Mouse (Mus musculus): ENCODE data around the gene Atpaf1. TPM values are rescaled to one million over a fixed set of nuclear protein-coding genes. Genes with fewer than 3 reads are reported as not detected.
A peak's percentile ranks its signal among the peaks of the same experiment; 100 is the strongest.

The Atpaf1 gene
- polyA plus RNA-seq, 1 experiment from 2014 or later: 50.6 TPM

- Histone ChIP-seq H3K4me3 (no peak overlapping the region), H3K4me1 (peaks cover 19% of the 10 kb centered on the region), H3K27me3 (no peaks in the 10 kb centered on the region), H3K36me3 (peaks cover 41% of the 10 kb centered on the region), H3K9me3 (no peaks in the 10 kb centered on the region), H3K27ac (no peak overlapping the region), H3K9ac (no peak overlapping the region), H3K4me2 (no peak overlapping the region)
- 27% methylated on average over 6 of the region's 6 CpGs for WGBS
- ATAC-seq (ENCODE audit: insufficient number of reproducible peaks, low FRiP score, low TSS enrichment, low read depth): no peak
Measured at GRCm38 (mm10) chr4:115855100-115855499, 70.5 kb downstream of the Atpaf1 start.

GRCm38 (mm10) chr4:115855609-115856008 is 71.0 kb downstream of the Atpaf1 start:
- Histone ChIP-seq H3K4me1 (peaks cover 19% of the 10 kb centered on the region), H3K4me3 (no peak overlapping the region), H3K27ac (no peak overlapping the region), H3K4me2 (no peak overlapping the region), H3K27me3 (no peaks in the 10 kb centered on the region), H3K9ac (no peak overlapping the region), H3K36me3 (peaks cover 41% of the 10 kb centered on the region), H3K9me3 (no peaks in the 10 kb centered on the region)
- WGBS: 43% methylated on average over 4 of the region's 4 CpGs
- no peak for ATAC-seq (ENCODE audit: insufficient number of reproducible peaks, low FRiP score, low TSS enrichment, low read depth)

- WGBS: 73% methylated on average over 4 of the region's 4 CpGs
- no peak for ATAC-seq (ENCODE audit: insufficient number of reproducible peaks, low FRiP score, low TSS enrichment, low read depth)
- Histone ChIP-seq H3K36me3 (peaks cover 40% of the 10 kb centered on the region), H3K27ac (no peak overlapping the region), H3K4me1 (peaks cover 19% of the 10 kb centered on the region), H3K4me2 (no peak overlapping the region), H3K27me3 (no peaks in the 10 kb centered on the region), H3K9me3 (no peaks in the 10 kb centered on the region), H3K4me3 (no peak overlapping the region), H3K9ac (no peak overlapping the region)
Measured at GRCm38 (mm10) chr4:115856282-115856681, 71.7 kb downstream of the Atpaf1 start.

GRCm38 (mm10) chr4:115857293-115857883 is 72.8 kb downstream of the Atpaf1 start:
- peaks cover 26% of the 10 kb centered on the region for H3K4me1 ChIP-seq
- H3K9ac ChIP-seq: no peak overlapping the region
- 80% methylated on average over 9 of the region's 9 CpGs for WGBS
- H3K27me3 ChIP-seq: no peaks in the 10 kb centered on the region
- peaks cover 36% of the 10 kb centered on the region for H3K36me3 ChIP-seq
- H3K4me3 ChIP-seq: no peak overlapping the region
- no peak overlapping the region for H3K4me2 ChIP-seq
- no peaks in the 10 kb centered on the region for H3K9me3 ChIP-seq
- no peak for ATAC-seq (ENCODE audit: insufficient number of reproducible peaks, low FRiP score, low TSS enrichment, low read depth)
- no peak overlapping the region for H3K27ac ChIP-seq

GRCm38 (mm10) chr4:115863352-115863751 is 78.7 kb downstream of the Atpaf1 start:
- no peak overlapping the region for H3K4me2 ChIP-seq
- H3K4me1 ChIP-seq: peaks cover 23% of the 10 kb centered on the region
- H3K9ac ChIP-seq: no peak overlapping the region
- H3K9me3 ChIP-seq: no peaks in the 10 kb centered on the region
- H3K36me3 ChIP-seq: peaks cover 40% of the 10 kb centered on the region
- 35% methylated on average over 7 of the region's 7 CpGs for WGBS
- no peak for ATAC-seq (ENCODE audit: insufficient number of reproducible peaks, low FRiP score, low TSS enrichment, low read depth)
- H3K27me3 ChIP-seq: no peaks in the 10 kb centered on the region
- no peak overlapping the region for H3K4me3 ChIP-seq
- H3K27ac ChIP-seq: no peak overlapping the region

GRCm38 (mm10) chr4:115863880-115864279 is 79.3 kb downstream of the Atpaf1 start:
- peaks cover 40% of the 10 kb centered on the region for H3K36me3 ChIP-seq
- 15% methylated on average over 10 of the region's 10 CpGs for WGBS

More at GRCm38 (mm10) chr4:115863880-115864279, 79.3 kb downstream of the Atpaf1 start:
- H3K27ac ChIP-seq: no peak overlapping the region
- H3K4me3 ChIP-seq: no peak overlapping the region
- no peak overlapping the region for H3K9ac ChIP-seq
- H3K27me3 ChIP-seq: no peaks in the 10 kb centered on the region
- H3K4me1 ChIP-seq: peaks cover 23% of the 10 kb centered on the region
- H3K4me2 ChIP-seq: no peak overlapping the region
- H3K9me3 ChIP-seq: no peaks in the 10 kb centered on the region
- ATAC-seq (ENCODE audit: insufficient number of reproducible peaks, low FRiP score, low TSS enrichment, low read depth): 0 out of 2 replicates have a peak, but pooled peaks have one; percentile 48

Other genes starting within 250 kb of the Atpaf1 start
- 0.07 TPM in 1 of 2 replicates, not detected in the other for gene Cyp4a31, start 221.2 kb upstream of the Atpaf1 start, polyA plus RNA-seq (2015; fragmentation: Nextera tagmentation; extraction: Ambion mirVana)
- gene Cyp4a32, start 183.8 kb upstream of the Atpaf1 start, polyA plus RNA-seq (2015; fragmentation: Nextera tagmentation; extraction: Ambion mirVana): not detected in 2 replicates
- 1.8 and 2.1 TPM in 2 replicates for gene Cyp4b1, start 137.1 kb upstream of the Atpaf1 start, polyA plus RNA-seq (2015; fragmentation: Nextera tagmentation; extraction: Ambion mirVana)
- gene Efcab14, start 47.1 kb upstream of the Atpaf1 start, polyA plus RNA-seq (2015; fragmentation: Nextera tagmentation; extraction: Ambion mirVana): 34.1 and 36.5 TPM in 2 replicates
- 0.22 and 0.26 TPM in 2 replicates for gene Tex38, start 3.8 kb upstream of the Atpaf1 start, polyA plus RNA-seq (2015; fragmentation: Nextera tagmentation; extraction: Ambion mirVana)
- gene Mob3c, start 43.3 kb downstream of the Atpaf1 start, polyA plus RNA-seq (2015; fragmentation: Nextera tagmentation; extraction: Ambion mirVana): 14.0 and 14.1 TPM in 2 replicates
- 31.8 and 32.7 TPM in 2 replicates for gene Mknk1, start 54.4 kb downstream of the Atpaf1 start, polyA plus RNA-seq (2015; fragmentation: Nextera tagmentation; extraction: Ambion mirVana)
- gene Kncn, start 99.6 kb downstream of the Atpaf1 start, polyA plus RNA-seq (2015; fragmentation: Nextera tagmentation; extraction: Ambion mirVana): not detected in 2 replicates
- not detected in 2 replicates for gene 6430628N08Rik, start 105.9 kb downstream of the Atpaf1 start, polyA plus RNA-seq (2015; fragmentation: Nextera tagmentation; extraction: Ambion mirVana)
- 0.04 TPM in 1 of 2 replicates, not detected in the other for gene Dmbx1, start 155.1 kb downstream of the Atpaf1 start, polyA plus RNA-seq (2015; fragmentation: Nextera tagmentation; extraction: Ambion mirVana)
- 3.6 and 5.1 TPM in 2 replicates for gene Faah, start 233.1 kb downstream of the Atpaf1 start, polyA plus RNA-seq (2015; fragmentation: Nextera tagmentation; extraction: Ambion mirVana)